Mouse (Mus musculus): ENCODE results near the gene Slc28a2.
"Not testable (repeated sequence)": the region's sequence is repeated elsewhere in the genome, so short reads cannot be mapped to it uniquely, and the experiment has no call there.

The Slc28a2 gene

DNA sequence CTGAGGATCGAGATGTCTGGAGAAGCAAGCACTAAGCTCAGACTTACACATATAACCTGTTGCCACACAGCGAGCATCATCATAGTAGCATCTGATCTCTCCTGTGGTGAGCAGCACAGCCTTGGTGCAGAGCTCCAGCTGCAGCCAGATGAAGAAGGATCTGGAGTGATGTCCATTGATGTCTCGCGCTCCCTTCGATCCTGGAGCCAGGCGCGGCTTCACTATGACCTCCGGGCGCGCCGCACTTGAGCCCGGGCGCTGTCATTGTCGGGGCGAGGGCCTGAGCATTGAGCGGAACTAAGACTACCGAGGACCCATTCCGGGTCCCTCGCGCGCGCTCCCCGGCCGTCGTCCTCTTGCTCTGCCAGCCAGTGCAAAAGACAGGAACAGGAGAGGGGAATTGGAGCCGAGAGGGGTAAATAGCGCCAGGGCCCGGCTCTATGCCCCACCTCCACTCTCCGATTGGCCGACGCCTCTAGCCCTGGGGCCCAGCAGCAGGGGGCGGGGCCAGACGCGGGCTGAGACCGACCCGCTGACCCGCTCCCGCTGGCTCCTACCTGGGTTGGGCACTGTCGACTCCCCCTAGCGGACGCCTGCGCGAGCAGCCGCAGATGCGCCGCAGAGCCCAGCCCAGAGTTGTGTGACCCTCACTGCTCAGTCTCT is 41.2 kb downstream of the Slc28a2 start:
- DNase-seq (ENCODE audit: low spot score in 2 of 2): peak; percentile 83 to 94

DNA sequence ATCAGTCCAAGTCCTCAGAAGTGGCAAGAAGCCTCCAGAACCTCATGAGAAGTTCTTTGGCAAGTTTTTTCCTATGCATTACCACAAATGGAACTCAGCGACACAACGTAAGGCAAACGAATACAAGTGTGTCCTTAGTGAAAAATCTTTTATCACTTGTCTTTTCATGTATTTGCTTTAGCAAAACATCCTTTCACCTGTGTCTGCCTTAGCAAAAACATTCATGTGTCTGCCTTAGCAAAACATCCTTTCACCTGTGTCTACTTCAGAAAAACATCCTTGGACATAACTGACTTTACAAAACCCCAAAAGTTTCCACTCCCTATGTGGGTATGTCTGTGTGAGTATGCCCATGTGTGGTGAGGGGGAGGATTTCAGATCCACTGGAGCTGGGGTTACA is 42.9 kb downstream of the Slc28a2 start:
- DNase-seq (ENCODE audit: low spot score in 2 of 2): no peak

DNA sequence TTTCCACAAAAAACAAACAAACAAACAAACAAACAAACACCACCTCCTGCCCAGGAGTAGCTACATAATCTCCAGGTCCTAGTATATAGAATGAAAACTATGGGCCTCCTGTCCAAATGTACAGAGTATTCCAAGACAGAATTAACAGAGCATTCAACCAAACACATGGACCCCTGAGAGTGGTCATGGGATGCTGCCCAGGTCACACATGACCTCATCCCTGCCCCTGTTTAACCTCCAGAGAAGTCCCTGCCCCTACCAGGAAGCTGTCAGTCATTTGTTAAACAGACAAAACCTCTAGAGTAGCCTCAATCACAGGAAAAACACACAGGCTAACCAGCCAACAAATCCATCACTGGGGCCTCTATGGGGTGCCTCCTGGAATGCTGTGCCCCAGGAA is 50.3 kb downstream of the Slc28a2 start:
- no peak for DNase-seq (ENCODE audit: low spot score in 2 of 2)

DNA sequence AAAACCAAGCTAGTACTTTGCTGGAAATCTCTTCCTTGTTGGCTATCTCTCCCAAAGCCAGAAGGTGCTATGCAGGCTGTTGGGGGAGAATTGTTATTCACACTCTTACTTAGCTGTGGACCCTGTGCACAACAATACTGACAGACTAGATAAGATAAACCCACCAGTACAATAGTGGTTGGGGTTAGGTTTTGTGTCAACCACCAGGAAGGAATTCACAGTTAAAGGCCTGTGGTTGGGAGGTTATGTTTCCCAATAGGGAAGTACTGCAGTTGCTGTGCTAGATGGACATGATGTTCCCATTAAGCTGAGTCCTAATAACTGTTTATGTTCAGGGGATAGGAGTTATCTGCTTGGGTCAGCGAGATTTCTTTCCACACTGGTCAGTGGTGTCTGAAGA is 57.5 kb downstream of the Slc28a2 start:
- not testable (repeated sequence) for DNase-seq (ENCODE audit: low spot score in 2 of 2)

DNA sequence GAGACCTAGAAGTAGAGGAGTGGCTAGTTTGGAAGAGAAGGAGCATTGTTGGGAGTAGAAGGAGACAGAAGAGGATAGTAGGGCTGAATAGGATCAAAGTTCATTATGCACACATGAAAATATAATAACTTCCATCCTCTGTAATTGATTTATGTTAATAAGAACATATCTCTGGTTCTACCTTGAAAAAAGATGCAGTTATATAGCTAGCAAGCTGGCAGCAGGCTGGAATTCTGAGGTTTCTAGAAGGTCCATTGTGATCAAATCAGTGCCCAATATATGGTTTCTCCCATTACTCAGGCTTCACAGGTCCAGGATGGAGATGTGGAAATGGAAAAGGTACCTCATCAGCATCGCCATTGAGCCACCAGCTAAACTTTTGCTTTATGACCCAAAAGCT is 58.4 kb downstream of the Slc28a2 start, which contains the start of gene Gm14085:
TSS of gene Gm14085 (plus strand) at position 301 of the 400 bp plus-strand sequence.
- no peak for DNase-seq (ENCODE audit: low spot score in 2 of 2)

DNA sequence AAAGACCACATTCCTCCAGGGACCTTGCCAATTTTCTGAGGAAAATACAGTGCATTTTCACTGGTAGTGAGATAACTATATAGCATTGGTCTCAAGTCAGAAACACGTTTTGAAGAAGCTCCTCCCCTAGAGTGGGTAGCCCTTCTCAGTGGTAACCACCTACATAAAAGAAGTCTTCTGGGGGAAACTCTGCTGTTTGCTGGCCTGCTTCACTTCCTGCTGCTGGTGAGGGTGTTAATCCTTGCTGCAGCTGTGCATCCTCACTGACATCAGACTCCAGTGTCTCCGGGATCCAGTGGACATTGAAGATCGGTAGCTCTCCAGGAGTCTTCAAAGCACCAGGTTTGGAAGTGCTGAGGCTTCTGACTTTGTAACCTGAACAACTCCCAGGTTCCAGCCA is 59.4 kb downstream of the Slc28a2 start:
- DNase-seq (ENCODE audit: low spot score in 2 of 2): not testable (repeated sequence)

DNA sequence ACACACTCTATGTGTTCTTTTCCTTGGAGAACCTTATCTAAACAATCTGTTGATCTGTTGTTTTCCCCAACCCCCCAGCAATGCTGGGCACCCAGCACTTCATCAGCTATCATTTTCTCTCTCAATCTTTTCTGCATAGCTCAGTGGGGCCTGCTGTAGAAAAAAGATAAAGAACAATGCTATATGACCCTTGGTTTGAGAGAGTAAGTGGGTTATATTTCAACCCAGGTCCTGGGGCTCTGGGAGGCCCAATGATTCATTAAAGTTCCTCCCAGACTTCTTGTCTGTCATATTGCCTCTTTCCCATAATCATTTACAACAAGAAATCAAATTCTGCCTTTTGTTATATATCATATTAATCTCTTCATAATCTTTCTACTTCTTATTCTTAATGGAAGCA is 59.8 kb downstream of the Slc28a2 start:
- DNase-seq (ENCODE audit: low spot score in 2 of 2): not testable (repeated sequence)

DNA sequence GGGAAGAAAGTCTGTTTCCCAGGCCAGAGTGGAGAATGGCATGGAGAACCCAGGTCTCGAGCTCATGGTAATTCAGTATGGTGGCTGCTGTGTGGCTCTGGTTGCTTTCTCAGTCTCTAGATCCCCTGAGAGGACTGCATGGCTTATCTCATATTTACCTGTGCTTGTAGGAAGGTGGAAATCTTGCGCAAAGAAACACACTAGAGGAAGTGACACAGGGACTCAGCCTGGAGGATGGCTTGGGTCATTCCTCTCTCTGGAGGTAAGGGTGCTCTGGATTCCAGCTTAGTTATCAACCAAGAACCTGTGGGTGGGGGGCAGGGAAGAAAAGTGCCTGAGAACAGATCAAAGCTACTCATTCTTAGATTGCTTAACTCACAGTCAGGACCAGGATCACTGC is 60.4 kb downstream of the Slc28a2 start:
- no peak for DNase-seq (ENCODE audit: low spot score in 2 of 2)

Measured in spleen, postnatal 10 days (tissue).